Mouse (Mus musculus): ENCODE data around the gene Gm6408.
"Not testable (repeated sequence)": the region's sequence is repeated elsewhere in the genome, so short reads cannot be mapped to it uniquely, and the experiment has no call there.

Gm6408 gene

DNA sequence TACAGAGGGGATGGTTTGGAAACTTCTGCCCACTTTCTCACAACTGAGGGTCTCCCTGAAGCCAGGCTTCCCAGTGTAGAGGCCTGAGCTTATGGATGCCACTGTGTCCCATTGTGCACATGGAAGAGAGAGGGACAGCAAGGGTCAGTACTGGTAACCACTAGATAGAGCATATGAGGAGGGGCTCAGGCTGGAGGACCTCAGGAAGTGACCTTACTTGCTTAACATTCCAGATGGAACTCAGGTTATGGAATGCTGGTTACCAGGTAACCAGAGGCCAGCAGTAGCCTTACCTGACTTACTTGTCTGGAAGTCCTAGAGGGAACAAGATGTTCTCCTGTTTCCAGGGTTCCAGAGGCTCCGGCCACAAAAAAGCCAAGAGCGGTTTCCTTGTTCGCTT is at the start of gene Gm6408:
Gm6408 (plus strand) TSS at position 301 of the 400 bp plus-strand sequence.
- not testable (repeated sequence) for DNase-seq

DNA sequence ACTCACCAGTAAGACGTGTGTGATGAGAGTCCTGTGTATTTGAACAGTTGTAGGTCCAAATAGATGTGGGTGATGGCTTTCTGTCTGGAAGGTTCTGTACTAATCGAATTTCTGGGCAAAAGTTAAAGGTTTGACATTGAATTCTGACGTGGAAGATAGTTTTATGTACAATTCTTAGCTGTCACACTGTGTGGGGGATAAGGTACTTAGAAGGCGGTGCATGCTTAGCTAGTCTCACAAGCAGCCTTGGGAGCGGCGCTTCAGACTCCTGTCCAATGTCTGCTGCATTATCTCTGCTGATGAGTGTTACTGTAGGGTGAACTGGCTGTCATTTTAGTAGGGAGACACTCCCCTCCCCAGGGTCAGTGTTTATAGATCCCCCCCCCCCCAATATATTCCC is 49.3 kb upstream of the Gm6408 start:
- DNase-seq: no peak

DNA sequence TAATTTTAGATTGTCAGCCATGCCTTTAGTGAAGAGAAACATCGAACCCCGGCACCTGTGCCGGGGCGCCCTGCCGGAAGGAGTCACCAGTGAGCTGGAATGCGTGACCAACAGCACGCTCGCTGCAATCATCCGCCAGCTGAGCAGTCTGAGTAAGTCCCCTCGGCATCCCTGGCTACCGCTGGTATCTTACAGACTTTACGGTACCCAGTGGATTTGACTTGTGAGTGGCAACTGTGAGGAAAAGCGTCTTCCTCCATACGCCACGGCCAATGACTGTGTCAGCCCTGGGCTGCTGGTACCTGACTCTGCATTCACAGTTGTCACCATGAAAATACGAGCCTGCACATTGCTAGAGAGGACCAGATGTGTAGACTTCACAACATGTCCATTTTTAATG is 46.4 kb upstream of the Gm6408 start:
- DNase-seq: no peak

DNA sequence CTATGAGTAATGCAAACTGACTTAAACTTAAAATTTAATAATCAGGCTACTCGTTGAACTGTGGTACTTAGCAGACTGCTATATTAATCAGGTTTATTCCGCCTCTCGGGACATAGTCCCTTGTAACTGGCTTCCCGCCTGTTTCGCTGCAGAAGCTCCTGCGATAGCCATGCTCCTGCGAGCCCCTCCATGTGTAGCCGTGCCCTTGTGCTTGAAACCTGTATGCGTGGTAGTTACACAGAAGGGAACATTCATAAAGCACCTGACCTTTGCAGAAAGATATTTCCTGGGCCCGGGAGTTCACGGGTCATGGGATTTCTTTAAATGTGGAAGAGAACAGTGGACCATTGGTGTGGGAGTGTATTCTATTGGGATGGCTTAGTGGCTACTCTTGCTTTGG is 45.0 kb upstream of the Gm6408 start:
- no peak for DNase-seq

DNA sequence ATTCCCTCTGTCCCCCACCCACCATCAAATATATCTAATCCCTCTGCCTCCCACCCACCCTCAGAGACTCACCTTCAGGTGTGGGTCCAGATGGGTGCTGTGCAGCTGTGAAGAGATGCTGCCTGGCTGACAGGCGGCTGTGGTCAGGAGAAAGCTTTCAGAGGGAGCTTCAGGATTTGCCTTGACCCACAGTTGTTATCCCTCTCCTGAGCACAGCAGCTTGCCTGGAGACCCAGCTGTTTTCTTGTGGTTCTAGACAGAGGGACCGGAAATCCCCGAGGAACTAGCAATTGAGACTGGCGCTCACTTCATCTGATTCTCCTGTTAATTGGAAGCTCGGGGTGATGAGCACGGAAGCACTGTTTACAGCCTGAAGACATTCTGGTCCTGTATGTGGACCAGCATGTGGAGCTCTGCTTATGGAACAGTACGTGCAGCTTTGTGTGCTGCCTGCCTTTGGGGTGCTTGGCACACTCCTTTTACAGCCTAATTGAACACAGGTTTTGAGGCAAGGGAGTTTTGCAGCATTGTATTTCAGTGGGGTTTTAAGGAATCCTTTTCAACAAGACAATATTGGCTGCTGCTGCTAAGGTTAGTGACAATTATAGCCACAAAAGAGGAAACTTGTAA is 42.5 kb upstream of the Gm6408 start:
- no peak for DNase-seq

DNA sequence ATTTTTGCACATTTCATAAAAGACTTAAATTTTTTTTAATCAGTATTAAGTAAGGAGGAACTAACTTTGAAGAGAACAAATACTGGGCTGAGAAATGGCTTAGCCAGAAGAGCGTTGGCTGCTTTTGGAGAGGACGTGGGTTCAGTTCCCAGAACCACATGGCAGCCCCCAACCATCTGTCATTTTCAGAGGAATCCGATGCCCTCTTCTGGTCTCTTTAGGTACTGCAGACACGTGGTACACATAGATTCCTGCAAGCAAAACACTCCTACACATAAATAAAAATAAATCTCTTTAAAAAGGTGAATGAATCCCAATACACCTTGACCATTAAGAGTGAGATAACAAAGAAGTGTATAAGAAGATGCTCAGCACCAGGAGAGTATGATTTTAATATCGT is 41.5 kb upstream of the Gm6408 start:
- no peak for DNase-seq

DNA sequence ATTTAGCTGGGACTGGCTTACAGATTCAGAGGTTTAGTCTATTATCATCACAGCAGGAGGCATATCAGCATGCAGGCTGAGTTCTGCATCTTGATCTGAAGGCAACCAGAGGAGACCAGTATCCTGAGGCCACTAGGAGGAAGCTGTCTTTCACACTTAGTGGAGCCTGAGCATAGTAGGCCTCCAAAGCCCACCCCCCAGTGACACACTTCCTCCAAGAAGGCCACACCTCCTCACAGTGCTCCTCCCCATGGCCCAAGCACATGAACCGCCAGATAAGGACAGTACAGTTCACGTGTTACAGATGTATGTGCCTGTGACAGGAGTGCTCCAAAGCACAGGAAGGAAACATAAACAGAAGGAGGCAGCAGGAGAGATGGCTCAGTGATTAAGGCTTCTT is 39.0 kb upstream of the Gm6408 start:
- DNase-seq: no peak

DNA sequence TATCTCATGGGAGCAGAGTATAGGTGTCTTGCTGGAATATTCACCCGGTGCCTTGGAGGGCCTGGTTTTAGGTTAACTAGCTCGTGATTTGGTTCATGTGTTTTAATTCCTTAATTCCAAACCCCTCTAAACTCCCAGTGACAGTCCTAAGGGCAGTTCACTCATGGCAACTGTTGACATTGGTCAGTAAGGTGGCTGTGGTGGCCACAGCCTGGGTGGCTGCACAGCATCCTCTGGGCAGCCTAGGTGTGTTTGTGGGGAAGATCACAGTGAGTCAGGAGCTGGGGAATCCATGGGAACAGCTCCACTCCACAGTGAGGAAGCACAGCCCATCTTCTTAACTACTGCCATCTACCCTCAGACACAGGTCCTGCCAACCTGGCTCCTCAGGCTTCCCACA is 35.1 kb upstream of the Gm6408 start:
- DNase-seq: no peak

DNA sequence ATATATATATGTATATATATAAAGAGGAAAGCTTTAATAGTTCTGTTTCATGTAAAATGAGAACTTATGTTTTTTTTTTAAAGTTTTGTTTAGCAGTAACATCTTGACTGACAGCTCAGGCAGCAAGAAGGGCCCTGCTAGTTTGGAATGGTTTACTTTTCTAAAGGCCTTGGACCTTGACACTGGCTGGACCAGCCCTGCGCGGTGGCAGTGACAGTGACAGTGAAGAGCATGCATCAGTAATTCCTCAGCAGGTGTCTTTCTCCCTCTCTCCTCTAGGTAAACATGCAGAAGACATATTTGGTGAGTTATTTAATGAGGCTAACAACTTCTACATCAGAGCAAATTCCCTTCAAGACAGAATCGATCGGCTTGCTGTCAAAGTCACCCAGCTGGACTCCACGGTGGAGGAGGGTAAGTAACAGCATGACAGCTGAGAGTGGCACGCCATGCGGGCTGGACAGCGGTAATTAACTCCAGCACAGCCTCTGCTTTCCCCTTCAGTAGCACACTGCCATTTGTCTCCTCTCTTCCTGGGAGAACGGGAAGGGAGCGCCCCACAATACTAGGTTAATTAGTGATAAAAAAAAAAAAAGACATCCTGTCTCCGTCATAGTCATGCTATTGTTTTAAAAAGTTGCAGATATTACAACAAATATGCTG is 30.0 kb upstream of the Gm6408 start:
- no peak for DNase-seq

DNA sequence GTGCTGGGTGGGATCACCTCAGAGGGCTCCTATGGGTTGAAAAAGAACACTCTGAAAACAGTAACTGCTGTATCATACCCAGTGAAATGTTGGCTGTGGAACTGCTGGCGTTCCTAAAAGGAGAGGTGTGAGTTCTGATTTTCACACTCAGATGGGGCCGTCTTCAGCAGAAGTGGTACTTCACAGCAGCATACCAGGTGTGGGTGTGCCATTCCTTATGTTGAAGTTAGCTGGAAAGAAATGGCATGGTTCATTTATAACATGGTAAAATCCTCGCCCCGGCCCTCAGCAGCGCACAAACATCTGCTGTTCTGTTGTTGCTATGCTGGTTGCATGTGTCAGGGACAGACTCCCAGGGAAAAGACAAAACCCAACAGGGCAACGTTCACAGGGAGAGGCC is 28.2 kb upstream of the Gm6408 start:
- DNase-seq: no peak

DNA sequence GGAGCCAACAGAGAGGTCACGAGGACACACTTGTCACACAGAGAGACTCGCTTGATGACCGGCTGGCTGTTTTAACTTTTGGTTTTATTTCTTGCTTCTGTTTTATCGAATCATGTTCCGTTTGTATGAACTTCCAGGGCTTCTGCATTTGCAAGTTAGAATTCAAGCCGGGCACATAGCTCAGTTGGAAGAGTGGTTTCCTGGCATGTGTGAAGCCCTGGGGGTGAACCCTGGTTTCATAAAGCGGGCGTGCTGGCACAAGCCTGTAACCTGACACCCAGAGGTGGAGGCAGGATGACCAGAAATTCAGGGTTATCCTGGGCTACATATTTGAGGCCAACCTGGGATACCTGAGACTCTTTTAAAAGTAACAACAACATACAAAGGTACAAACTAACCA is 20.2 kb upstream of the Gm6408 start:
- peak; percentile 6 to 27 for DNase-seq

DNA sequence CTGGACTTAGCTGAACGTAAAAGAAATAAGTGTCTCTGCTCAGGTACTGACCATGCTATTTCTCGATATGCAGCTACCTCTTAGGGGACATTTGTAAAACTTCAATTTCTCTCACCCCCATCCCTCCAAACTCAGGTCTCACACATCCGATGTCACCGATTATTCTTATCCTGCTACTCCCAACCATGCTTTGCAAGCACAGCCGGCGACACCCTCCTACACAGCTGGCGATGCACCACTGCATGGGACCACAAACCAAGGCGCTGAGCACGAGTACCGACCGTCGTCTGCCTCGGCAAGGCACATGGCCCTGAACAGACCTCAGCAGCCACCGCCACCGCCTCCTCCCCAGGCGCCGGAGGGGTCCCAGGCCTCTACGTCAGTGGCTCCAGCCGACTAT is 15.1 kb upstream of the Gm6408 start:
- DNase-seq: no peak

DNA sequence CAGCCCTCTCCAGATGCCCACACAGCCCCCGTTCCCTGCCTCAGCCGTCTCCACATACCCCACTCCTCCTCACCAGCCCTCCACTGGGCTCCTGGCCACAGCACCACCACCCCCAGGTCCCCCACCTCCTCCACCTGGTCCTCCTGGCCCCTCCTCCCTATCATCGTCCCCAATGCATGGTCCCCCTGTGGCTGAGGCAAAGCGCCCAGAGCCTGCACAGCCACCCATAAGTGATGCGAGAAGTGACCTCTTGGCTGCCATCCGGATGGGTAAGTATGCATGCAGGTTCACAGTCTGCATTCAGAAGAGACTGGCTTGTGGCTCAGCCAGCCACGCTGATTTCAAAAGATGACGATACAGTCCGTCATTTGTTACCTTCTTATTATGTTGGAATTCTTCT is 13.5 kb upstream of the Gm6408 start:
- no peak for DNase-seq

DNA sequence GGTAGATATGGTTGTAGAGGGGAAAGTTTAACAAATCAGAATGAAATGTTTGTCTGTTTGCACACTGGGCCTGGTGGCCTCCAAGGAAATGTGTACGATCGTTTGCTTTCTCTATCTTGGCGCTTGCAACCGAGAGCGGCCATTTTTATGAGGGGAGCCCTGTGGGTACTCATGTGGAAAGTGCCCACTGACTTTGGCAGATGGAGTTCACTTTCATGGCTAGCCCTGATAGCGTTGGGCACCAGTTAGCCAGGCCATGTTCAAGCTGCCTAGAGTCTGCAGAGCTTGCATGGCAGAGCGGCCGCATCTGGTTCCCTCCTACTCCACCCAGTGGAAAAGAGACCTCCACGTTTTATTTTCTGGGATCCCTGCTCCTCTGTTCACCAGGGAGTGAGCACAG is 10.9 kb upstream of the Gm6408 start:
- no peak for DNase-seq

DNA sequence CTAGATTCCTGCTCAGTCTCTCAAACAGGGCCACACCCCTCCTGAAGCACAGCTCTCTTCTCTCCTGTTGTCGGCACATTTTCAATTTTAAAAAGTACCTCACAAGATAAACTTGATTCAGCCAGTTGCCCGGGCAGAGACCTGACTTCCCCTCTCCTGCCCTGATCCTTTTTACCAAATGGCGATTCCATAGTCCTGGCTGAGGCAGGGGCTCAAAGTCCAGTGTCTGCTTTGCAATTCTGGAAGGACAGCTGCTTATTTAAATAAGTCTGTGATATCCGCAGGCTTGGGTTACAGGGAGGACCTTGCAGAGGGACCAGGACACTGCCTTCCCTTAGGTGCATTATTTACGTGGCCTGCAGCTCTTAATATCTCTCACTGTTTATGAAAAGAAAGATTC is 10.5 kb upstream of the Gm6408 start:
- no peak for DNase-seq

DNA sequence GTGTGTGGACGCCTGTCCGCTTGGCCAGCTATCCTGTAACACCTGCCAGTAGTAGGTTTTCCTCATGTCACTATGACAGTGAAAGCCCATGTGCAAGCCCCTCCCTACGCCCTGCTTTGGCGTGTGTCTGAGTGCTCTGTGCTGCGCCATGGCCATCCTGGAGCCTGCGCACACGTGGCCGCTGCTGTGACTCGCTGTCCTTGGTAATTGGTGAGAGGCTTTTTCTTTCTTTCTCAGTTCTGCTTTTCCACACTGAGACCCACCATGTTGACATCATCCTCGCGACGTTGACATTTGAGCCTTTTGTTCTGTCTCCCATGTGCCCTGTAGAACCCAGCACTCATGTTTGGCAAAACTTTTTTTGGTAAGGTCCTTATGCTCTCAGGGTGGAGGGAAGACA is 9.9 kb upstream of the Gm6408 start:
- no peak for DNase-seq

DNA sequence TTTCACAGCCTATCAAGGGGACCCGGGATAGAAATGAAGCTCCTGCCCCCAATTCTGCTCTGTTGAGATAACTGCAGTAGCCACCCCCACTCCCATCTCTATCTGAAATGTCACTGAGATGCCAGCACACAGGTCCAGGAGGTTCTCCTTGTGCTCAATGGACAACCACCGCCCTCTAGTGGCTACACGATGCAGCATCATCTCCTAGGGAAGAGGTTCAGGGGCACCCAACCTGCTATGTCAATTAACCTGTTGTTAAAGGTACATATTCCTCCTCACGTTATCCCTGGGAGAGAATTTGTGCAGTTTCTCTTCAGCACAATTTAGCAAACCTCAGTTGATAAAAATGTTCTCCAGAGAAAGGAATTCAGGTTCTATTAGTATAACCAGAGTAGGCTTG is 2.2 kb upstream of the Gm6408 start:
- DNase-seq: peak; percentile 17 to 21

DNA sequence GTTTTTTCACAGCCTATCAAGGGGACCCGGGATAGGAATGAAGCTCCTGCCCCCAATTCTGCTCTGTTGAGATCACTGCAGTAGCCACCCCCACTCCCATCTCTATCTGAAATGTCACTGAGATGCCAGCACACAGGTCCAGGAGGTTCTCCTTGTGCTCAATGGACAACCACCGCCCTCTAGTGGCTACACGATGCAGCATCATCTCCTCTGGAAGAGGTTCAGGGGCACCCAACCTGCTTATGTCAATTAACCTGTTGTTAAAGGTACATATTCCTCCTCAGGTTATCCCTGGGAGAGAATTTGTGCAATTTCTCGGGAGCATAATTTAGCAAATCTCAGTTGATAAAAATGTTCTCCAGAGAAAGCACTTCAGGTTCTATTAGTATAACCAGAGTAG is 7.2 kb downstream of the Gm6408 start:
- peak; percentile 14 to 18 for DNase-seq

DNA sequence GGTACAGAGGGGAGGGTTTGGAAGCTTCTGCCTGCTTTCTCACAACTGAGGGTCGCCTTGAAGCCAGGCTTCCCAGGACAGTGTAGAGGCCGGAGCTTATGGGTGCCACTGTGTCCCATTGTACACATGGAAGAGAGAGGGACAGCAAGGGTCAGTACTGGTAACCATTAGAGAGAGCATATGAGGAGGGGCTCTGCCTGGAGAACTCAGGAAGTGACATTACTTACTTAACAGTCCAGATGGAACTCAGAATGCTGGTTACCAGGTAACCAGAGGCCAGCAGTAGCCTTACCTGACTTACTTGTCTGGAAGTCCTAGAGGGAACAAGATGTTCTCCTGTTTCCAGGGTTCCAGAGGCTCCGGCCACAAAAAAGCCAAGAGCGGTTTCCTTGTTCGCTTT is 9.3 kb downstream of the Gm6408 start, which contains the start of gene Gm6370:
Gm6370 (plus strand) TSS at position 301 of the 400 bp plus-strand sequence.
- not testable (repeated sequence) for DNase-seq

DNA sequence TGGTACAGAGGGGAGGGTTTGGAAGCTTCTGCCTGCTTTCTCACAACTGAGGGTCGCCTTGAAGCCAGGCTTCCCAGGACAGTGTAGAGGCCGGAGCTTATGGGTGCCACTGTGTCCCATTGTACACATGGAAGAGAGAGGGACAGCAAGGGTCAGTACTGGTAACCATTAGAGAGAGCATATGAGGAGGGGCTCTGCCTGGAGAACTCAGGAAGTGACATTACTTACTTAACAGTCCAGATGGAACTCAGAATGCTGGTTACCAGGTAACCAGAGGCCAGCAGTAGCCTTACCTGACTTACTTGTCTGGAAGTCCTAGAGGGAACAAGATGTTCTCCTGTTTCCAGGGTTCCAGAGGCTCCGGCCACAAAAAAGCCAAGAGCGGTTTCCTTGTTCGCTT is 20.3 kb downstream of the Gm6408 start, which contains the start of gene 4930449I24Rik:
4930449I24Rik (plus strand) TSS at position 301 of the 400 bp plus-strand sequence.
- DNase-seq: not testable (repeated sequence)

DNA sequence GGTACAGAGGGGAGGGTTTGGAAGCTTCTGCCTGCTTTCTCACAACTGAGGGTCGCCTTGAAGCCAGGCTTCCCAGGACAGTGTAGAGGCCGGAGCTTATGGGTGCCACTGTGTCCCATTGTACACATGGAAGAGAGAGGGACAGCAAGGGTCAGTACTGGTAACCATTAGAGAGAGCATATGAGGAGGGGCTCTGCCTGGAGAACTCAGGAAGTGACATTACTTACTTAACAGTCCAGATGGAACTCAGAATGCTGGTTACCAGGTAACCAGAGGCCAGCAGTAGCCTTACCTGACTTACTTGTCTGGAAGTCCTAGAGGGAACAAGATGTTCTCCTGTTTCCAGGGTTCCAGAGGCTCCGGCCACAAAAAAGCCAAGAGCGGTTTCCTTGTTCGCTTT is 32.1 kb downstream of the Gm6408 start, which contains the start of gene Gm3402:
Gm3402 (plus strand) TSS at position 301 of the 400 bp plus-strand sequence.
- DNase-seq: not testable (repeated sequence)

DNA sequence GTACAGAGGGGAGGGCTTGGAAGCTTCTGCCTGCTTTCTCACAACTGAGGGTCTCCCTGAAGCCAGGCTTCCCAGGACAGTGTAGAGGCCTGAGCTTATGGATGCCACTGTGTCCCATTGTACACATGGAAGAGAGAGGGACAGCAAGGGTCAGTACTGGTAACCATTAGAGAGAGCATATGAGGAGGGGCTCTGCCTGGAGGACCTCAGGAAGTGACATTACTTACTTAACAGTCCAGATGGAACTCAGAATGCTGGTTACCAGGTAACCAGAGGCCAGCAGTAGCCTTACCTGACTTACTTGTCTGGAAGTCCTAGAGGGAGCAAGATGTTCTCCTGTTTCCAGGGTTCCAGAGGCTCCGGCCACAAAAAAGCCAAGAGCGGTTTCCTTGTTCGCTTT is 43.7 kb downstream of the Gm6408 start, which contains the start of gene Gm3404:
Gm3404 (plus strand) TSS at position 301 of the 400 bp plus-strand sequence.
- not testable (repeated sequence) for DNase-seq

Measured in lung, adult 18-20 months (tissue).